Mouse (Mus musculus): ENCODE data around the gene Acox1.

The Acox1 gene

DNA sequence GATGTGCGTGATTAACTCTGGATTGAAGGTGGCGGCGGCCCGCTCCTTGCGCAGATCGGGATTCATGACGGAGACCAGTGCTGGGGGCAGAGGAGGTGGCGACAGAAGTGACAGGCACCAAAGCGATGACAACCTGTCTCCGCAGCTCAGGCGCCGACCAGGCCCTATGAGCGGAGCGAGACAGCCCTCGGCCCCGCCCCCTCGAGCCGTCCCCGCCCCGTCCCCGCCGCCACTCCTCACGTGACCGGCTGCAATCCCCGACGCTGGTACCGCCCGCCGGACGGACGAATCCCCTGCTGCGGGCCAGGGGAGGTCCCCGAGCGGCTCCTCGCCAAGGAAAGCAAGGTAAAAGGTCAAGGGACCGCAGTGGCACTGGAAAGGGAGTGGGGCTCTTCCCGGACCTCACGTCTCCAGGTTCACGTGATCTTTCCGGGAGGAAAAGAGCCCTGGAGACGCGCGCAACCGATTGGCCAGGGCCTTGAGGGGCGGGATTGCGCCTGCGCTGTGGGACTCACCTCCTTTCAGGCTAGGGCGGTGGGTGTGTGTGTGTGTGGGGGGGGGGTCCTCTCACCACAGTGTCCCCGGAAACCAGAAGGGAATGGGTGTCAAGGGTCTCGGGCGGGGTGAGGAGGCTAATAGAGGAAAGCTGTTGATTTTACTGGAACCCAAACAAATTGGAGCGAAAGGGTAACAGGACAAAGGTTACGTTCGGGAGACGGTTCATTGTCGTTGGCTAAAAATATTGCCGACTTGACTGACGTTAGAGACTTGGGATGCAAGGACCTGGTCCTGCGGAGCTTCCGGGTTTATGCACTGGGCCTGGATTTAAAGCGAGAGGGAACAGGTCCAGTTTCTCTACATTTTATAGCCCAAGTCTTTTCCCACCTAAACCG lies at the start of gene Acox1, which contains the start of gene Ten1:
Gene Acox1, minus strand, starts transcription at position 407 of the 893 bp plus-strand sequence.
Gene Ten1, plus strand, starts transcription at position 217 of the 893 bp plus-strand sequence.
- DNase-seq (ENCODE audit: low spot score): peak; percentile 94

DNA sequence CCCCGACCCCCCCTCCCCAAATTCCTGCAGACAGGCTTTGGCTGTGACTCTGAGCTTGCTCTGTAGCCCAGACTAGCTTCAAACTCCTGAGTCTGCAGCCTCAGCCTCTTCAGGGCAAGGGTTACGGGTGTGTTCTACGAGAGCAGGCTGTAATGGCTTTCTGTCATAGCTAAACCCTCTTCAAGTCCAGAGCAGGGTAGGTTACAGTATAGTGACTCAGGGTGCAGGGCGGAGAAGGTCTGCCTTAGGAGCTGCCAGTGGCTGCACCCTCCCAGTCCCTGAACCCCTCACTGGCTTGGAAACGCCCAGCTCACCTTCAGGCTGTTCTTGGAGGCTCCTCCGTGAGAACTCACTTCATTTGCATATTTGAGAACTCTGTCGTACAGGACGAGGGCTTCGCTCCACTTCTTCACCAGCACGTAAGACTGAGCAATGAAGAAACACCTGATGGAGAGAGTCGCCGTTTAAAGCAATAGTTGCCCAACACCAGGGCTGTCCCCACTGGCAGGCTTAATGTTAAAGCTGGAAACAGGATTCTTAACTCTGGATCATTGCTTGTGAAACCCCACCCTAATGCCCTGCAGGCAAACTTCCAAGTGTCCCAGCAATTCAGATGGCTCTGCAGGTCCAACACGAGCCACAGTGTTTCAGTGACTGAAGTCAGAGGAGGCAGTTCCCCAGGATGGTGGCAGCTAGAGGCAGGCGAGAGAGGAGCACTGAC lies 48.8 kb upstream of the Acox1 start:
- no peak for DNase-seq (ENCODE audit: low spot score)

DNA sequence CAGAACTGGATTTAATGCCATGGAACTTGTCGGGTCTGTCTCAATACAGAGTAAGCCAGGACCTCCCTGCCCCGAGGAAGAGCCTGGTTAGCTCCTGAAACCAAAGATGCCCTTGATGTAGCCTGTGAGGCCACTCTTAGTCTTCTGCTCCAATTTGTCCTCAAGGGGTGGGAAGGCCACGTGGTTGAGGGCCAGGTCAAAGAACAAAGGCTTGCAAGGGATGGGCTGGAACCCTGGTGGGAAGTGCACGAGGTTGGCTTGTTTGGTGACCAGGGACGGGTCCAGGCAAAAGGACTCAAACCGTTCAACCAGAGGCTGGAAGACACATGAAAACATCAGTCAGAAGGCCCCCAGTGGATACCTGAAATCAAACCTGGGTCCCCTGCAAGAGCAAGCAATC lies 46.8 kb upstream of the Acox1 start:
- no peak for DNase-seq (ENCODE audit: low spot score)

DNA sequence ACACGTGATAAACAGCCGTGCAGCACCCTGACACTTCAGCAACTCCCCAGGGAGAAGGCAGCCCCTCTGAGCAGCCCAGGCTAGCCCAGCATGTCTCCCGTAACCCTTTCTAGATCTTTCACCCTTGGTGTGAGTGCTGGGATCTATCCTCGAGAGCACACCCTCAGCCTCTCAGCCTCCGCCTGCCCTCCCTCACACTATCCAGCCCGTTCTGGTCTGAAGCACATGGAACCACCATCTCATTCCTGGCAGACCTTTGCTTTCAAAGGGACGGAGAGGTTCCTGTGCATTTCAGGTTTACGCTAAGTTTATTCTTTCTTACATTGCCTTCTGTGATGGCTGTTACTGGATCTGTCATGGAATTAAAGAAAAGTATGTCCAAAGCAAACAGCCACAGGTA lies 45.7 kb upstream of the Acox1 start:
- DNase-seq (ENCODE audit: low spot score): no peak

DNA sequence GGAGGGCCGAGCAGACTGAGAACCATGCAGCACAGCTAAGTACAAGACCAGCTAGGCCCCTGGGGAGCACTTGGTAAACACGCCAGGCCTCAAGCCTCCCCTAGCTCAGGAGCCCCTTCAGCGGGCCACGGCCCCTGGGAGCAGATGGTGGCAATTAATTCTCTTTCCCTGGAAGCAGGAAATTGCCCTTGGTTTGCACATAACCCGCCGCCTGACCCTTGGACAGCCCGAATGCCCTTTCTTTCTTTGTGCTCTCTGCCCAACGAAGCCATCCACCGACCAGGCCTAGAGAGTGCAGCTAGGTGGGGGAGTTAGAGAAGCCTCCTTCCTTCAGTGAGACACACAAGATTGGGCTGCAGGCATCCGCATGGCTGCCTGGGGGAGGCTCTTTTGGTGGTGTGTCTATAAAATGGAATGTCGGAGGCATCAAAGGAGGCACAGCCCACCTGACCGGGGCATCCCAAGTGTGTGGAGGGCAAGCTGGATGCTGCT lies 42.9 kb upstream of the Acox1 start:
- DNase-seq (ENCODE audit: low spot score): no peak

DNA sequence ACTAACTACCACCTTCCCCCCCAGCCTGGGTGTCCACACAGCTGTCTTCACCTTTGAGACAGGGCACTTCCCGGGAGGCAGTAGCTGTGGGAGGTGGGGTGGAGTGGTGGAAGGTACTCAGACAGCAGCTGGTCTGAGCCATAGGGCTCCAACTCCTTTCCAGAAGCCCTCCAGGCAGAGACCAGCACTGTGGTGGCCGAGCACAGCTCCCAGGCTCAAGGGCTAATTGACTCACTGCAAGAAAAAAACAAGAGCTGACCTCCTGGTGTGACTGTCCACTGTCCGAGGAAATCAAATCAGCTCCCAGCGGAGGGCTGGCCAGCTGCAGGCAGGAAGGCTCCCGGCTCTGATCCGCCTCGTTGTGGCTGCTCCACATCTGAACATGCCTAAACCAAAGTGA lies 41.0 kb upstream of the Acox1 start:
- DNase-seq (ENCODE audit: low spot score): no peak

DNA sequence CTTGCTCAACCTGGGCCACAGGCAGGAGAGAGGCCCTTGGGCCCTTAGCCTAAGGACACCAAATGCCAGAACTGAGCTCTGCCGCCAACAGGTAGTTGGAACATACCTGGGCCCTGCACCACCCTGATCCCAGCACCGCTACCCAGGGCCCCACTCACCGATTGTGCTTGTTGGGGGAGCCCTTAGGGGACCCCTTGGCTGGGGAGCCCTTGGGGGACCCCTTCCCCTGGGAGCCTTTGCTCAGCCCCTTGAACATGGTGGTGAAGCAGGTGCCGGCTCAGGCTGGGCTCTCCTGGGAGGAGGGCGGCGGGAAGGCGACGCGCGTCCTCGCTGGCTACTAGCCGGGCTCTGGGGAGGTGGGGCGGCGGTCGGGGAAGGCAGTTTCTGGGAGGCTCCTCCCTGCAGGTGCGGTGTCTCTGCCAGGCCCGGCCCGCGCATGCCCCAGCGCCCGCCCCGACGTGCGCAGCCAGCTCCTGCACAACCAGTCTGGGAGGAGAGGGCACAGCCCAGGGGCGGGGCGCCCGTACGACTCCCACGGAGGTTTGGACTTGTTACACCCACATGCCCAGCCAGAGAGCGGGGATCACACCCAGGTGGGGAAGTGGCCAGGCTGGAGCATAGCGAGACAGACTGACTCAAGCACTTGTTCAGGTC lies 39.0 kb upstream of the Acox1 start, which contains the start of gene Evpl:
Gene Evpl, minus strand, starts transcription at position 336 of the 654 bp plus-strand sequence.
- DNase-seq (ENCODE audit: low spot score): peak; percentile 29

DNA sequence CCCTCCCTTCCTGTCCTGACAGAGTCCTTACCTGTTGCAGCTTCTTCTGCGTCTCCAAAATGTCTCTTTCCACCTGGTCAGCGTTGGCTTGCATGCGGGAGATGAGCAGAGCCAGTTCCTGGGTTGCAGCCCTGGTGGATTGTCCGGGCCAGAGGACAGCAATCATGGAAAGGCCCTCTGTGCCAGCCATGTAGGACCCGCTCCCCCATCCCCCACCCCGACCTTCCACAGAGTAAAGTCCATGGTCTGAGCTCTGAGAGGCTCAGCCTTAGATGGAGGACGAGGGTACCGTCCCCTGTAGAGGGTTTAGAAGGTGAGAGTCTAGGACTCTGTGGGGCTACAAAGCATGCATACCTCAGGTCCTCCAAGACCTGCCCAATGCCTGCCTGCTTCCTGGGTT lies 36.1 kb upstream of the Acox1 start:
- DNase-seq (ENCODE audit: low spot score): no peak

DNA sequence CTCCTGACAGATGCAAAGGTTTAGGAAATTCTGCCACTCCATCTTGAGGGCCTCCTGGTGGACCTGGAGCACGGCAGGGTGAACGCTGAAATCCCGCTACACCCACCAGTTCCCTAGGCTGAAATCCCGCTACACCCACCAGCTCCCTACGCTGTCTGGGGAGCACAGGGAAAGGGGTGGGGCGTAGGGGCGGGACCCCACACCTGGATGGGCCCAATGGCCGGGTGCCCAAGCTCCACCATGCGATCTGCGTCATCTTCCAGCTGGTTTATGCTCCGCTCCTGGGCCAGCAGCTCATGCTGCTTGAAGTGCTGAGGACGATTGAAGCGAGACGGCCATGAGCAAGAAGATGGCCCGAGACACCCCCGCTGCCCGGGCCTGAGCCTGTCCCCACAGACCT lies 33.6 kb upstream of the Acox1 start:
- no peak for DNase-seq (ENCODE audit: low spot score)

DNA sequence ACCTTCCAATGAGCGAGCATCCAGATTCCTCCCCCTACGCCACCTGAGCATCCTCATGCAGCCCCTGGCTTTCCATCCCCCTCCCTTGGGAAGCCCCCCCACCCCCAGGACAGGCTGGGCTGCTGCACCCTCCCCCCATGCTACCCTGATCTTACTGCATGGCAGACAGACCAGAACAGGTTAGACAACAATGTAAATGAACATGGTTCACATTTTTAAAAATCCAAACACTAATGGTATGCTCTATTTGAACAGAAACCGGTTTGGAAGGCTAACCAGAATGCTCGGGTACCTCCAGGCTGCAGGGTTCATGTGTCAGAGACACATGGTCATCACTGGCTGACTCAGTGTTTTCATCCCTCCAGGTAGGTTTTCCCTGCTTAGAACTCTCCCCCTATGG lies 29.9 kb upstream of the Acox1 start:
- no peak for DNase-seq (ENCODE audit: low spot score)

DNA sequence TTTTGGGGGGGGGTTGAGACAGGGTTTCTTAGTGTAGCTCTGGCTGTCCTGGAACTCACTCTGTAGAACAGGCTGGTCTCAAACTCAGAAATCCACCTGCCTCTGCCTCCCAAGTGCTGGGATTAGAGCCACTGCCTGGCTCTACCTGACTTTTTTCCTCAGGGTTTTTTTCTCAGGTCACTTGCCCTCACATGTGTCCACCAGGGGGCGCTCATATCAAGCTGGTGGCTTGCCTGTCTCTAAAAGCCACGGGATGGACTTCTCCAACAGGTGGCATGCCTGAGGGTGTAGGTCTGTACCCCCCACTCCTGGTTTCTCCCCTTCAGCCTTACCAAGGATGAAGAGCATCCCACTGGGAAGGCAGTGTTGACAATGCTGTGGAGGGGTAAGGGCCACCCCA lies 27.6 kb upstream of the Acox1 start:
- peak; percentile 72 for DNase-seq (ENCODE audit: low spot score)

DNA sequence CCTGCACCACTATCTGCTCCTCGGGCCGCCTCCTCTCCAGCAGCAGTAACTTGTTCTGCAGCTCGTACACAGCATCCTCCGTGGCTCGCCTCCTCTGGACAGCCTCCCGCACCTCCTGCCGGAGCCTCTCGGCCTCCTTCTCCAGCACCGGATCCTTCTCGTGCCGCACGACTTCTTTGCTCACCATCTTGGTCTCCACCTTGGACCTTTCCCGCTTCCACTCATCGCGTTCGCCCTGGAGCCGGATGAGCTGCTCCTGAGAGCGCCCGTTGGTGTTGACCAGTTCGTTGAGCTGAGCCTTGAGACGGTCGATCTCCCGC lies 23.9 kb upstream of the Acox1 start:
- no peak for DNase-seq (ENCODE audit: low spot score)

DNA sequence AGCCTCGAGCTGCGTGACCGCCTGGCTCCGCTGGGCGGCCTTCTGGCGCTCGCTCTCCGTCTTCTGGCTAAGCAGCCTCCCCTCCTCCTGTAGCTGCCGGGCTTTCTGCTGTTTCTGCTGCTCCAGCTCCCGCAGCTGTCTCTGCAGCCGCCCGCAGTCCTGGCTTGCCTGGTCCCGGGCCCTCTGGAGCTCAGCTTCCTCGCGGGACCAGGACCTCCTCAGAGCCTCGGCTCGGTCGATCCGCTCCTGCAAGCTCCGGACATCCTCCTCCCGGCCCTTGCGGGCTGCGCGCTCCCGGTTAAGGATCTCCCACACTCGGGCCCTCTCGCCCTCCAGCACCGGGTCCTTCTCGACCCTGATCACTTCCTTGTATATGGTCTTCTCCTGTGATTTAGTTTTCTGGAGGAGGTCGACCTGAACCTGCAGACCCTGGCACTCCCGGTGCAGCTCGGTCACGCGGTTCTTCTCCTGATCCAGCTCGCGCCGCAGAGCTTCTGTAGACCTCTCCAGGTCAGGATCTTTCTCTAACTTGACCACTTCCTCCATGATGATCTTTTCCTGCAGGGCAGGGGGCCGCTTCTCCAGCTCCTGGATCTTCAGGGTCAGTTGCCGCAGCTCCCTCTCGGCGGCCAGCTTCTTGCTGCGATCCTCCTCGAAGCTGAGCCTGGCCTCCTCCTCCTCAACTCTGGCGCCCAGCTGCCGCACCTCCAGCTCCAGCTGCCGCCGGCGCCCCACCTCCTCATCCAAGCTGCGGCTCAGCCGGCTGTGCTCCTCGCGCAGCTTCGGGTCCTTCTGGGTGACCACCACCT lies 23.3 kb upstream of the Acox1 start:
- no peak for DNase-seq (ENCODE audit: low spot score)

DNA sequence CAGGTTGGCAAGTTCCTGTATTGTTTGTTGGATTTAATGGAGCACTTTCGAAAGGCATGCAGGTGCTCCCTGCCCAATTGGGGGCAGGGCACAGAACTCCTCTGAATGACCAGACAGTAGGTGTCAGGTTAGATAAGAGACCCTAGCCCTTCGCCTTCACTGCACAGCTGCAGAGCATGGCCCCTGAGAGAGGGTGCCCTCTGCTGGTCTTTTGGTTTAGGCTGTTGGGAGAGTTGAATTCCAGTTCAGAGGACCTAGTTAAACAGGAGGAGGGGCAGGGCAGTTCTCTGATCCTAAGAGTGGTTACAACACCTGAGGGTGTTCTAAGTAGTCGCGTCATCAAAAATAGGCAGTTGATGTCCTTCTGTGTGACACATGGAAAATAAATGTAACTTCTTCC lies 21.0 kb upstream of the Acox1 start:
- DNase-seq (ENCODE audit: low spot score): no peak

DNA sequence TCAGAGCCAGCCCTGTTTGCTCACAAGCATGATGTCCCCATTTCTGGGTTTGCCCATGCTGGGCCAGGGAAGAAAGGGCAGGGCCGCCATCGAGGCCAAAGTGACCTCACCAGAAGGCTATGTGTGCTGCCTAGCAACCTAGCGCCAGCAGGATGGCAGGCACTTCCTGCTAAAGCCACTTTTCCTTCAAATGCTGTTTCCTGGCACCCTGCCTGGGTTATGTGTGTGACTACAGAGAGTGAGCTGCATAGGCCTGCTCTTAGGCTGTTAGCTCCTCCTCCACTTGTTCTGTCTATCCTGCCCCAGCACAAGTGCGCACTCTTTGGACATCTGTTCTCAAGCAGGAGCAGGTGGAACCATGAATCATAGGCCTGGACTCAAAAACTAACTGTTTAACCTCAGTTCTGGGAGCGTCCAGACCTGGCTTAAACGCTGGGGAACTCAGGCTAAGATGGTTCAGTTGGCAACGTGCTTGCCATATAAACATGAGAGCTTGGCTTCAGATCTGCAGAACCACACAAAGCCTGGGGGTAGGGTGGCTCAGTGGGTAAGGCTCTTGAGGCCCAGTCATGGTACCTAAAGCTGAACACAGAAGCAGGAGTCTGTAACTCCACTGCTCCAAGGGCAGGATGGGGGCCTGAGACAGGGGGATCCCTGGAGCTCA lies 20.0 kb upstream of the Acox1 start:
- no peak for DNase-seq (ENCODE audit: low spot score)

DNA sequence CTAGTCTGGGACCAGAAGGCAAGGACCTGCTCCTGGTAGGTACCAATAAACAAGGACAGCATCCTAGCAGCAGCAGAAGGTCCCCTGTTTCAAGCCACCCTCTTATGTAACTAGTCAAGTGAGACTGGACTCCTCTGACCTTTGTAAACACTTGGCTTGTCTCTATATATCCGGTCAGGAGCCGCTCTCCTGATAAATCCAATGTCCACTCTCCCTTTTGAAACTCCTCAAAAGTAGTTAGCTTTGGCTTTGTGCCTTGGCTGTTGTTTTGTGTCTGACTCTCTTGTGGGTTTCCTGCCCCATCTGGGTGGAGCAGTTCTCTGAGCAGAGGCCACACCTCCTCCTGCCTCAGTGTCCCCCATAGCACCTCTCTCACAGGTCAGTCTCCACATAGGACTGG lies 19.4 kb upstream of the Acox1 start:
- DNase-seq (ENCODE audit: low spot score): no peak

DNA sequence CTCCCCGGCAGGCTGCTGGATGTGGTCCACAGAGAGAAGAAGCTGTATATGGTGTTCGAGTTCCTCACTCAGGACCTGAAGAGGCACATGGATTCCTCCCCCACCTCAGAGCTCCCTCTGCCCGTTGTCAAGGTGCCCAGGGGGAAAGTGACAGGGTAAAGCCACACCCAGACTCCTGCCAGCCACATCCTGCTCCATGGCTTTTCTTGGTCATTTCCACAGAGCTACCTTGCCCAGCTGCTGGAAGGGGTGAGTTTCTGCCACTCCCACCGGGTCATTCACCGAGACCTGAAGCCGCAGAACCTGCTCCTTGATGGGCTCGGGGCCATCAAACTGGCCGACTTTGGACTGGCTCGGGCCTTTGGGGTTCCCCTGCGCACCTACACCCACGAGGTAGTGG lies 17.7 kb upstream of the Acox1 start:
- no peak for DNase-seq (ENCODE audit: low spot score)

DNA sequence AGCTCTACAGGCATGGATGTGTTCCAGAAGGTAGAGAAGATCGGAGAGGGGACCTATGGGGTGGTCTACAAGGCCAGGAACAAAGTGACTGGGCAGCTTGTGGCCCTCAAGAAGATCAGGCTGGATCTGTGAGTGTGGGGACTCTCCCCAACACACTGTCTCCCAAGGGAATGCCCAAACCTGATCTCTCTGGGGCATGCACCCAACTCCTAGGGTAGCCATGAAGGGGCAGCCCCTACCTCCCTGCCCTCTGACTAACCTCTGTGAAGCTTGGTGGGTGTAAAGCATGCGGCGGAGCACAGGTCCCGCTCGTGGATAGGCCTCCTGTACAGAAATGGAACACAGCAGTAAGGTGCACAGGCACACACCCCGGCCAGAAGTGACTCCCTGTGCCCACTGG lies 17.1 kb upstream of the Acox1 start:
- no peak for DNase-seq (ENCODE audit: low spot score)

DNA sequence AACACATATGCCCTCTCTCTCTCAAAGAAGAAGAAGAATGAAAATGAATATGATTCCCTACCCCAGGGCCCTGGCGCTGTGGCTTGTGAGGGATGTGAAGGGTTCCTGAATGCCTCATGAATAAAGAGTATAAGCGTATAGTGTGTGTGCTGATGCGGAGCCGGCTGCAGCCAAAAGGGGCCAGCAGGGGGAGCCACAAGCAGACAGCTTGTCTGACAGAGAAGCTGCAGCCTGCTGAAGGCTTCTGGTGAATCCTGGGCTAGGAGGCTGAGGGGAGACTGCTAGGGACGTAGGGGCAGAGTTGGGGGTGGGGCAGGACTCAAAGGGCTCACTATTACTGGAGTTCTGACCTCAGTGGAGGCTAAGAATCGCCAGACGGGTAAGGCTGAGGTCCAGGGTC lies 16.3 kb upstream of the Acox1 start:
- no peak for DNase-seq (ENCODE audit: low spot score)

DNA sequence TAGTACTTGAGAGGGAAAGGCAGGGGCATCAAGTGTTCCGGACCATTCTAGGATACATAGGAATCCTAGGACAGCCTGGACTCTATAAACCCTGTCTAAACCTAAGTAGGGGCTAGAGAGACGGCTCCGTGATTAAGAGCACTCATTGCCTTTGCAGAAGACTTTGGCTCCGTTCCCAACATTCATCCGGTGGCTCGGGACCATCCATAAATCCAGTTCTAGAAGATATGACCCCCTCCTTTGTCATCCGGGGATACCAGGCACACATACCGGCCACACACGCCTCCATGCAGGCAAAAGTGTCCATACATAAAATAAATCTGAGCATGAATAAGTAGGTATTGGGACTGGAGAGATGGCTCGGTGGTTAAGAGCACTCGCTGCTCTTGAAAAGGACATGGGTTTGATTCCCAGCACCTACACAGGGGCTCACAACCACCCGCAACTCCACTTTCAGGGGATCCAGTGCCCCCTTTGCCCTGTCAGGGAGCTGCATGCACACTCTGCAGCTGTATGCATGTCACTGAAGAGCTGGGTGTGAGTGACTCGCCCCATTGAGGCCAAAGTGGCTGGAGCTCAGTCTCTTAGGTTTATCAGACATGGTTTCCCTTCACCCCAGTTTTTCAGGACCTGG lies 15.1 kb upstream of the Acox1 start:
- no peak for DNase-seq (ENCODE audit: low spot score)

DNA sequence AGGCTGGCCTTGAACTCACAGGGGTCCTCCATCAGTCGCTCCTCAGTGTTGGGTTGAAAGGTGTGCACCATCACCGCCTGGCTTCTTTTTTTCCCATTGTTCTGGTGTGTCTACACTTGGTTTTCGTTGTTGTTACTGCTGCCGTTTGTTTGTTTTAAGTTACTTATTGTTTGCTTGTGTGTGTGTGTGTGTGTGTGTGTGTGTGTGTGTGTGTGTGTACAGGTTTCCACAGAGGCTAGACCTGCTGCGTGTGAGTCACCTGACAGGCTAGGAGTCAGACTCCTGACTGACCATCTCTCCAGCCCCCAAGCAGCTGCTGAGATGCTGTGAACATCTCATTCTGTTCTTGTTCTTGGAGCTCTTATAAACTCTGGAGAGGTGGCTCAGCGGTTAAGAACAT lies 14.0 kb upstream of the Acox1 start:
- no peak for DNase-seq (ENCODE audit: low spot score)
